Mouse (Mus musculus): ENCODE measurements at regions not wholly inside any gene's neighbourhood (a gene's known extent, or its start where the extent isn't known, plus 50 kb on each side); places are given as distances from the start of the nearest gene placed in this dataset.

- H3K4me1 ChIP-seq (ENCODE audit: control insufficient read depth, insufficient read depth, low read length): no peaks in the 10 kb centered on the region
- no peak overlapping the region for H3K4me3 ChIP-seq (ENCODE audit: insufficient read depth, low read length)
- H3K27ac ChIP-seq (ENCODE audit: insufficient read depth, low read length): no peak overlapping the region
- TF ChIP-seq POLR2A (IDR thresholded peaks at IDR 0.05; ENCODE audit: extremely low read depth, insufficient read depth, low read length) (no peak), CTCF (IDR thresholded peaks at IDR 0.05; ENCODE audit: extremely low read depth, insufficient read depth, low read length) (no peak)
Measured at GRCm38 (mm10) chr13:70283231-70283630, 354.2 kb downstream of the Ice1 start.

- no peak overlapping the region for H3K4me3 ChIP-seq (ENCODE audit: insufficient read depth, low read length)
- H3K27ac ChIP-seq (ENCODE audit: insufficient read depth, low read length): no peak overlapping the region
- TF ChIP-seq POLR2A (IDR thresholded peaks at IDR 0.05; ENCODE audit: extremely low read depth, insufficient read depth, low read length) (no peak), CTCF (IDR thresholded peaks at IDR 0.05; ENCODE audit: extremely low read depth, insufficient read depth, low read length) (no peak)
- H3K4me1 ChIP-seq (ENCODE audit: control insufficient read depth, insufficient read depth, low read length): peaks cover 2% of the 10 kb centered on the region
Measured at GRCm38 (mm10) chr13:70292713-70293112, 344.7 kb downstream of the Ice1 start.

GRCm38 (mm10) chr13:70303953-70304525 is 333.4 kb downstream of the Ice1 start:
- no peak for TF ChIP-seq CTCF (IDR thresholded peaks at IDR 0.05; ENCODE audit: extremely low read depth, insufficient read depth, low read length)
- TF ChIP-seq POLR2A (IDR thresholded peaks at IDR 0.05; ENCODE audit: extremely low read depth, insufficient read depth, low read length): no peak
- Histone ChIP-seq H3K27ac (ENCODE audit: insufficient read depth, low read length) (no peak overlapping the region), H3K4me3 (ENCODE audit: insufficient read depth, low read length) (no peak overlapping the region), H3K4me1 (ENCODE audit: control insufficient read depth, insufficient read depth, low read length) (no peaks in the 10 kb centered on the region)

- no peaks in the 10 kb centered on the region for H3K4me1 ChIP-seq (ENCODE audit: control insufficient read depth, insufficient read depth, low read length)
- no peak overlapping the region for H3K27ac ChIP-seq (ENCODE audit: insufficient read depth, low read length)
- TF ChIP-seq CTCF (IDR thresholded peaks at IDR 0.05; ENCODE audit: extremely low read depth, insufficient read depth, low read length) (no peak), POLR2A (IDR thresholded peaks at IDR 0.05; ENCODE audit: extremely low read depth, insufficient read depth, low read length) (no peak)
- no peak overlapping the region for H3K4me3 ChIP-seq (ENCODE audit: insufficient read depth, low read length)
Measured at GRCm38 (mm10) chr13:70310516-70310915, 326.9 kb downstream of the Ice1 start.

GRCm38 (mm10) chr13:70311226-70312055 is 326.0 kb downstream of the Ice1 start:
- Histone ChIP-seq H3K27ac (ENCODE audit: insufficient read depth, low read length) (no peak overlapping the region), H3K4me3 (ENCODE audit: insufficient read depth, low read length) (no peak overlapping the region), H3K4me1 (ENCODE audit: control insufficient read depth, insufficient read depth, low read length) (no peaks in the 10 kb centered on the region)
- TF ChIP-seq CTCF (IDR thresholded peaks at IDR 0.05; ENCODE audit: extremely low read depth, insufficient read depth, low read length): no peak
- TF ChIP-seq POLR2A (IDR thresholded peaks at IDR 0.05; ENCODE audit: extremely low read depth, insufficient read depth, low read length): no peak

- no peak overlapping the region for H3K4me3 ChIP-seq (ENCODE audit: insufficient read depth, low read length)
- no peak overlapping the region for H3K27ac ChIP-seq (ENCODE audit: insufficient read depth, low read length)
- no peaks in the 10 kb centered on the region for H3K4me1 ChIP-seq (ENCODE audit: control insufficient read depth, insufficient read depth, low read length)
- TF ChIP-seq CTCF (IDR thresholded peaks at IDR 0.05; ENCODE audit: extremely low read depth, insufficient read depth, low read length): no peak
- TF ChIP-seq POLR2A (IDR thresholded peaks at IDR 0.05; ENCODE audit: extremely low read depth, insufficient read depth, low read length): no peak
Measured at GRCm38 (mm10) chr13:70313205-70313604, 324.2 kb downstream of the Ice1 start.

- no peak overlapping the region for H3K4me3 ChIP-seq (ENCODE audit: insufficient read depth, low read length)
- no peak overlapping the region for H3K27ac ChIP-seq (ENCODE audit: insufficient read depth, low read length)
- H3K4me1 ChIP-seq (ENCODE audit: control insufficient read depth, insufficient read depth, low read length): no peaks in the 10 kb centered on the region; the same call in 1 of the 2 replicates
- TF ChIP-seq POLR2A (IDR thresholded peaks at IDR 0.05; ENCODE audit: extremely low read depth, insufficient read depth, low read length) (no peak), CTCF (IDR thresholded peaks at IDR 0.05; ENCODE audit: extremely low read depth, insufficient read depth, low read length) (no peak)
Measured at GRCm38 (mm10) chr13:70323537-70323936, 313.9 kb downstream of the Ice1 start.

GRCm38 (mm10) chr13:70336069-70336468 is 301.4 kb downstream of the Ice1 start:
- Histone ChIP-seq H3K4me3 (ENCODE audit: insufficient read depth, low read length) (no peak overlapping the region), H3K4me1 (ENCODE audit: control insufficient read depth, insufficient read depth, low read length) (no peaks in the 10 kb centered on the region), H3K27ac (ENCODE audit: insufficient read depth, low read length) (no peak overlapping the region)
- TF ChIP-seq CTCF (IDR thresholded peaks at IDR 0.05; ENCODE audit: extremely low read depth, insufficient read depth, low read length) (no peak), POLR2A (IDR thresholded peaks at IDR 0.05; ENCODE audit: extremely low read depth, insufficient read depth, low read length) (no peak)

- H3K27ac ChIP-seq (ENCODE audit: insufficient read depth, low read length): no peak overlapping the region
- no peak overlapping the region for H3K4me3 ChIP-seq (ENCODE audit: insufficient read depth, low read length)
- no peak for TF ChIP-seq POLR2A (IDR thresholded peaks at IDR 0.05; ENCODE audit: extremely low read depth, insufficient read depth, low read length)
- TF ChIP-seq CTCF (IDR thresholded peaks at IDR 0.05; ENCODE audit: extremely low read depth, insufficient read depth, low read length): no peak
- H3K4me1 ChIP-seq (ENCODE audit: control insufficient read depth, insufficient read depth, low read length): no peaks in the 10 kb centered on the region
Measured at GRCm38 (mm10) chr13:70340437-70340836, 297.0 kb downstream of the Ice1 start.

- H3K27ac ChIP-seq (ENCODE audit: insufficient read depth, low read length): no peak overlapping the region
- no peak for TF ChIP-seq POLR2A (IDR thresholded peaks at IDR 0.05; ENCODE audit: extremely low read depth, insufficient read depth, low read length)
- no peak for TF ChIP-seq CTCF (IDR thresholded peaks at IDR 0.05; ENCODE audit: extremely low read depth, insufficient read depth, low read length)
- no peak overlapping the region for H3K4me3 ChIP-seq (ENCODE audit: insufficient read depth, low read length)
- no peaks in the 10 kb centered on the region for H3K4me1 ChIP-seq (ENCODE audit: control insufficient read depth, insufficient read depth, low read length)
Measured at GRCm38 (mm10) chr13:70343191-70343734, 294.2 kb downstream of the Ice1 start.

Measured in cortical plate, adult 2 months (tissue).